Mouse (Mus musculus) embryonic fibroblast, embryonic 13.5 days (primary cell): ENCODE measurements around the gene Gm43951. TPM values are rescaled to one million over a fixed set of nuclear protein-coding genes. Genes with fewer than 3 reads are reported as not detected.
"Not testable (repeated sequence)": the region's sequence is repeated elsewhere in the genome, so short reads cannot be mapped to it uniquely, and the experiment has no call there.

Source experiments
- H3K27ac ChIP-seq: 2 replicates; pipeline ENCODE4 v1.5.1; 2012; ENCODE audit warnings: low read length, control low read depth, inconsistent platforms; ENCODE audit not compliant: insufficient read depth
- H3K4me1 ChIP-seq: 2 replicates; pipeline ENCODE4 v1.6.1; 2011; ENCODE audit warnings: low read length; ENCODE audit not compliant: control insufficient read depth, insufficient read depth
- H3K4me3 ChIP-seq: 2 replicates; pipeline ENCODE4 v1.5.1; 2011; ENCODE audit warnings: mild to moderate bottlenecking, control low read depth, low read length; ENCODE audit not compliant: insufficient read depth
- CTCF ChIP-seq: IDR thresholded peaks from 2 replicates; pipeline ENCODE4 v1.5.1; 2011; ENCODE audit warnings: mild to moderate bottlenecking, control low read depth, low read length, moderate library complexity, borderline replicate concordance; ENCODE audit not compliant: insufficient read depth
- POLR2A ChIP-seq: IDR thresholded peaks from 2 replicates; pipeline ENCODE4 v1.6.1; 2011; ENCODE audit warnings: low read depth, mild to moderate bottlenecking, control low read depth, low read length, moderate library complexity
- polyA plus RNA-seq: library from polyadenylated mRNA; stranded (reverse); fragments of >200 nt; gene quantifications from 2 replicates; pipeline ENCODE4 v1.2.4, GENCODE M21; 2011; ENCODE audit warnings: low read depth; ENCODE audit not compliant: missing spikeins, insufficient read length

Gene Gm43951
- polyA plus RNA-seq, 1 experiment: 1.1 TPM

- TF ChIP-seq CTCF (no peak), POLR2A (no peak)
- H3K4me3 ChIP-seq: no peak overlapping the region
- no peak overlapping the region for H3K27ac ChIP-seq
- no peaks in the 10 kb centered on the region; the same call in 1 of the 2 replicates for H3K4me1 ChIP-seq
Measured at GRCm38 (mm10) chr11:72173506-72173905, 33.1 kb downstream of the Gm43951 start.

DNA sequence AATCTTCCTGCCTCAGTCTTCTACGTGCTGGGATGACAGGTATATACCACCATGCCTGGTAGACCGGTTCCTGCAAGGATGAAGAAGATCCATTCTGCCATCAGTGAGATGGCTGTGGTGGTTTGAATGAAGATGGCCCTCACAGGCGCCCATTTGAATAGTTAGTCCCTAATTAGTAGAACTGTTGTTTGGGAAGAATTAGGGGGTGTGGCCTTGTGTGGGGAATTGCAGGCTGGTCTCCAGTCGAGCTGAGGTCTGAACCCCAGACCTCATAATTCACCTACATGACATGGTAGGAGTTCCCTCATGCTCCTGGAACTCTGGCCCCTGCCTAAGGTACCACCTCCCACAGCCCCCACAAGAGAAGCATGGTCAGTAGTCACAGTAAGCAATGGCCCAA, 34.7 kb downstream of the Gm43951 start:
- H3K27ac ChIP-seq, H3K4me1 ChIP-seq, H3K4me3 ChIP-seq: not testable (repeated sequence)

DNA sequence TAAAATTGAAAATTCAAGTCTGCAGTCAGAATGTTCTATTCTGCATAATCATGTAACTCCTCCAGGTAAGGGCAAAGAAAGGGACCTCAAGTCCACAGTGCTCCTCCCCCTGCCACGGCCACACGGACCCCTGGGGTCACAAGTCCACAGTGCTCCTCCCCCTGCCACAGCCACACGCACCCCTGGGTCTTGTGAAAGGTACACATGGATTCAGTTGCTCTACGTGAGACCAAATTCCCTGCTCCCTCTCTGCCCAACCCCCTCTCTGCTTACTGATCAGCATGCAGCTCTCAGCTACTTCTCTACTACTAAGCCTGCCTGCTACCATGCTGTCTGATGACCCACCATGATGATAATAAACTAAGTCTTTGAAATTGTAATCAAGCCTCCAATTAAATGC, 36.8 kb downstream of the Gm43951 start:
- TF ChIP-seq POLR2A: no peak
- no peak for TF ChIP-seq CTCF
- H3K4me1 ChIP-seq: no peaks in the 10 kb centered on the region
- no peak overlapping the region for H3K27ac ChIP-seq
- H3K4me3 ChIP-seq: no peak overlapping the region

DNA sequence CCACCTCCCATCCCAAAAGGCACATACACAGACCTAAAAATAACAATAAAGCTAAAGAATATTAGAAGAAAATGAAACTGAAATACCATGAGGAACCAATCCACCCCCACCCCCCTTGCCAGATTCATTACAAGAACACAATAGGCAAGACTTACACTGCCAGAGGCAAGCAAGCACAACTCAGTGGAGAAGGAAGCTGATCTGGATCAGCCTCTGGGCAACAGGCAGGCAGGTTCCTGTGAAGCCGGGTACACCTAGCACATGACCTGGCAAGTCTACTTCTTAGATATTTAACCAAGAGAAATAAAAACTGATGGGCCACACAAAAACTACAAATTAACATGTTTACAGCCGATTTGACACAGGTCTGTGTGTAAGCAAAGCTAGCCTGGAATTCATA, 43.4 kb downstream of the Gm43951 start:
- no peak overlapping the region for H3K27ac ChIP-seq
- no peak overlapping the region for H3K4me3 ChIP-seq
- no peaks in the 10 kb centered on the region for H3K4me1 ChIP-seq
- no peak for TF ChIP-seq CTCF
- TF ChIP-seq POLR2A: no peak

DNA sequence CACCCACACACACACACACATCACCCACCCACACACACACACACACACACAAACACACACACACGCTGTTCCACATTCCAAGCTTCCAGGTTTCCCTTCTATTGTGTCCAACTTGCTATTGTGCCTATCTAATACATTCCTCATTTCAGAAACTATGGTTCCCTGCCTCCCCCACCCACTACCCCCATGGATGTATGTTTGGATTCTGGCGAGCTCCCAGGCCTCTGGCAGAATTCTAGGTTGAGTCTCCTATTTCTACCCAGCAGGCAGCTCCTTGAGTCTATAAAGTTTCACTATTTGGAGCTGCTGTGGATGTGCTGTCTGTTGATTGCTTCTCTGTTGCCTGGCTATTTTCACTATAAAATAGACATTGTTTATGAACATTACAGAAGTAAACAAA, 50.0 kb downstream of the Gm43951 start:
- no peak for TF ChIP-seq CTCF
- Histone ChIP-seq H3K4me1 (no peaks in the 10 kb centered on the region), H3K27ac (no peak overlapping the region)

GRCm38 (mm10) chr11:72155981-72156428, 50.6 kb downstream of the Gm43951 start:
- H3K4me1 ChIP-seq: no peaks in the 10 kb centered on the region
- no peak overlapping the region for H3K4me3 ChIP-seq
- no peak for TF ChIP-seq CTCF
- TF ChIP-seq POLR2A: no peak
- H3K27ac ChIP-seq: no peak overlapping the region

More for the DNA sequence above, 50.0 kb downstream of the Gm43951 start:
- H3K4me3 ChIP-seq: no peak overlapping the region

GRCm38 (mm10) chr11:72155186-72155980, 51.3 kb downstream of the Gm43951 start:
- H3K4me3 ChIP-seq: no peak overlapping the region
- H3K4me1 ChIP-seq: no peaks in the 10 kb centered on the region
- no peak overlapping the region for H3K27ac ChIP-seq
- TF ChIP-seq POLR2A: no peak
- no peak for TF ChIP-seq CTCF

Other genes starting within 250 kb of the Gm43951 start
- gene Aipl1, start 169.3 kb downstream of the Gm43951 start, polyA plus RNA-seq: 0.20 and 0.30 TPM in 2 replicates
- 26.6 and 32.9 TPM in 2 replicates for gene Pimreg, start 164.8 kb downstream of the Gm43951 start, polyA plus RNA-seq
- 0.89 and 1.1 TPM in 2 replicates for gene Pitpnm3, start 71.1 kb downstream of the Gm43951 start, polyA plus RNA-seq
- 8.0 and 11.8 TPM in 2 replicates for gene 4933427D14Rik, start 619 bp upstream of the Gm43951 start, polyA plus RNA-seq
- 131 and 168 TPM in 2 replicates for gene Txndc17, start 707 bp upstream of the Gm43951 start, polyA plus RNA-seq
- 13.5 and 13.8 TPM in 2 replicates for gene Med31, start 8.8 kb upstream of the Gm43951 start, polyA plus RNA-seq
- 0.74 TPM in 1 of 2 replicates, not detected in the other for gene Slc13a5, start 60.4 kb upstream of the Gm43951 start, polyA plus RNA-seq
- 42.3 and 73.5 TPM in 2 replicates for gene Xaf1, start 94.8 kb upstream of the Gm43951 start, polyA plus RNA-seq
- gene Fbxo39, start 107.6 kb upstream of the Gm43951 start, polyA plus RNA-seq: not detected in 2 replicates
- gene Tekt1, start 155.6 kb upstream of the Gm43951 start, polyA plus RNA-seq: not detected in 2 replicates
- 0.28 TPM in 1 of 2 replicates, not detected in the other for gene Smtnl2, start 204.9 kb upstream of the Gm43951 start, polyA plus RNA-seq
- gene Ggt6, start 228.7 kb upstream of the Gm43951 start, polyA plus RNA-seq: not detected in 2 replicates
- 124 and 138 TPM in 2 replicates for gene Mybbp1a, start 234.5 kb upstream of the Gm43951 start, polyA plus RNA-seq